Mouse (Mus musculus): ENCODE results near the gene Duox1.

GRCm38 (mm10) chr2:122360310-122360709, 44.8 kb downstream of the Duox1 start:
- TF ChIP-seq POLR2A (IDR thresholded peaks at IDR 0.05; ENCODE audit: borderline replicate concordance, low read depth, low read length), result no peak
- TF ChIP-seq CTCF (IDR thresholded peaks at IDR 0.05; ENCODE audit: low read depth, low read length), result no peak
